Mouse (Mus musculus): Measurements from ENCODE around the gene Gemin8. TPM values are rescaled to one million over a fixed set of nuclear protein-coding genes. Genes with fewer than 3 reads are reported as not detected.

The Gemin8 gene
- total RNA-seq, 2 experiments from 2014 or later: 12.4 to 13.1 TPM

DNA sequence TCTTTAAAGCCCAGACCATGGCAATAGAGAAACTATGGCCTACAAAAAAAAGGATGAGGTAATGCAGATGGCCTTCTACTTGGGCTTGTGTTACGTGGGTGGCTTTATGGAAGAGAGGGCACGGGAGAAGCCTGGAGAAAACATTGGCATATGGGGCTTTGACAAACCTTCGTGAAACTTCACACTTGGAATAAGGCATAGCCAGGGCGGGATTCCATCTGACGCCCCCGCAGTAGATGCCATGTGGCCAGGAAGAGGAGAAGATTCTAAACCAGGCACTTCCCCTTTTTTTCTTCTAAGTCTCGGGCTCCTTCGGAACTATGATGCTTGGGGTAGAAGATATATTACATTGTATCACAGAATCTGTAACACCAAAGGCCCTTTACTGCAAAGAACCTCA, 46.5 kb downstream of the Gemin8 start:
- peak in 1 of 2 experiments; percentile 89 for DNase-seq (ENCODE audit: low spot score in 2 of 2)
- intact Hi-C loops (cut with DNase I): loop anchor here (5.0 kb wide), 2 partner anchors 44 to 121 kb away; partner anchors contain the start of gene Gemin8

DNA sequence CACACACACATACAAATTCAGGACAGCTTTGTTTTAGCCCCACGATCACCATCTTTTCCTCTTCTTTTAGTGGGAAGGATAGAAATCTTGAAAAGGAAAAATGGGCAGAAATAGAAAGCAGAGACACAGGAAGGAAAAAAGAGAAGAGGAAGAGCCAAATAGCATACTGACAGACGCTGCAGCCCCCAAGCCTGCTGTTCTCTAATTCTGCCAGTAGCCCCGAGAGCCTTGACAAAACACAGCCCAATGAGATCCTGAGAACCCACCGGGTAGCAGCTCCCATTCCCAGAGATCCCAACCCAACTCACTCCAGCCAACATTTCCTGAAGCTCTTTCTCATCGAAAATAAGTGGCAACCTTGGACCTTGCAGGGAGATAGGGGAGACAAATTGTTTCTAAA, 49.1 kb downstream of the Gemin8 start:
- DNase-seq (ENCODE audit: low spot score in 2 of 2): peak in 1 of 2 experiments; percentile 69
- intact Hi-C loops (cut with DNase I): loop anchor here (2.0 to 5.0 kb wide), 3 partner anchors 47 to 137 kb away; partner anchors contain the start of gene Gemin8

DNA sequence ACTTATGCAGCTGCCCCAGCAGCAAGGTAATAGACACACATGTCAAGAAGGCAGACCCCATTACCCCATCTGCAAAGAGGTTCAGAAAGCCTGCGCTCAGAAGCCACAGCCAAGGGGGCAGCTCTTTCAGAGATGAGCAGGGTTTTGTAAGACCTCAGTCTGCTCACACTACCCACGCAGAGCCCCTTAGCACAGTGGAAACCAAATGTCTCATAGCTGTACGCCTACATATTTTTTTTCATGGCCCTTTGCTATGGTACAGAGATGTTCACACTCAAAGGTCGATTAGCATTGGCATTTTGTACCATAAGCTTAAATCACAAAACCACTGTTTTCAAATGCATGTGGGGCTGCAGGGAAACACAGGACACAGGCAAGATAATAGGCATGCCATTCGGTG, 56.6 kb downstream of the Gemin8 start:
- DNase-seq (ENCODE audit: low spot score in 2 of 2): no peak
- intact Hi-C loops (cut with DNase I): no loop called here

DNA sequence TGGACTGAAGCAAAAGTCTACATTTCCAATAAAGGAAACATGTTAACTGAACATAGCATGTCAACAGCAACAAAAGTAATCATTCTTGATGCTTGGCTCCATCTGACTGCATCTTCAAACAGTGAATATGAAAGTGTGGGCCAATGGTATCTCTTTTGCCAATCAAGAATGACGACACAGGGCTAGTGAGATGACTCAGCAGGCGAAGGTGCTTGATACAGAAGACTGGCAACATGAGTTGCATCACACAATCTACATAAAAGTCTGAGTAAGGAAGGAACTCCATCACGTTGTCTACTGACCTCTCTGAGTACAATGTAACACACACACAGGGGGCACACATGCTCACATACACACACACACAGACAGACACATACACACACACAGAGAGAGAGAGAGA, 59.5 kb downstream of the Gemin8 start:
- intact Hi-C loops (cut with DNase I): no loop called here
- DNase-seq (ENCODE audit: low spot score in 2 of 2): no peak

DNA sequence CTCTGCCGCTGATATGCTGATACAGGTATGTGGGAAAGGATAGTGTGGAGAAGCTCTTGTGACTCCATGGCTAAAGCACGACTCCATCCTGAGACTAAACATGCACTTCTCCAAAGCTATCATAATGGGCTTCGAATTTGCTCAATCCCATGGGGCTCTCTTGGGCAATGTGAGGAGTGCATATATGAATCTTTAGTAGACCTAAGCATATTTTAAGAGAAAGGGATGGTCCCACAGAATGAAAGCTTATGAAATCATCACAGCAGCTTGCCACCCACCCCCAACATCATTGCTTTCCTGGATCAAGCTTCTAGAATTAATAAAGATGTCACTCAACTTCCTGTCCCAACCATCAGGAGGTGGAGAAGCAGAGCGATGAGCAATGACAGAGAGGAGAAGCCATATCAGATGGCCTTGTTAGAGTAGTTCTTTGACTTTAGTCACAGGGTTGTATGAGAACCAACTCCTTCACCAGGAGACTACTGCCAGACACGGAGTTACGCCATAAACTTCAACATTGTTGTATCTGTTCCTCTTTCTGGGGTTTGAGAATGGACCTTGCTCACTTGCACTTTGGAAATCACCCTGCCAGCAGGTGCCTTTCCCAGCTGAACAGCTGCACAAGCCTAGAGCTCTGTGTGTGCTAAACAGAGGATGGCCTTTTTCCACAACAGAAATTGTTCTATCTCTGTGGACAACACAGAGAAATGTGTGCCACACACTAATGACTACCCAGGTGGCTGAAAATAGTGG, 60.4 kb downstream of the Gemin8 start:
- no peak for DNase-seq (ENCODE audit: low spot score in 2 of 2)
- intact Hi-C loops (cut with DNase I): no loop called here

- intact Hi-C loops (cut with DNase I): loop anchor here (5.0 kb wide), 2 partner anchors 59 to 106 kb away; no protein-coding TSS in a partner anchor
- DNase-seq (ENCODE audit: low spot score in 2 of 2): no peak
Measured at GRCm38 (mm10) chrX:166236131-166236530, 65.9 kb downstream of the Gemin8 start.

DNA sequence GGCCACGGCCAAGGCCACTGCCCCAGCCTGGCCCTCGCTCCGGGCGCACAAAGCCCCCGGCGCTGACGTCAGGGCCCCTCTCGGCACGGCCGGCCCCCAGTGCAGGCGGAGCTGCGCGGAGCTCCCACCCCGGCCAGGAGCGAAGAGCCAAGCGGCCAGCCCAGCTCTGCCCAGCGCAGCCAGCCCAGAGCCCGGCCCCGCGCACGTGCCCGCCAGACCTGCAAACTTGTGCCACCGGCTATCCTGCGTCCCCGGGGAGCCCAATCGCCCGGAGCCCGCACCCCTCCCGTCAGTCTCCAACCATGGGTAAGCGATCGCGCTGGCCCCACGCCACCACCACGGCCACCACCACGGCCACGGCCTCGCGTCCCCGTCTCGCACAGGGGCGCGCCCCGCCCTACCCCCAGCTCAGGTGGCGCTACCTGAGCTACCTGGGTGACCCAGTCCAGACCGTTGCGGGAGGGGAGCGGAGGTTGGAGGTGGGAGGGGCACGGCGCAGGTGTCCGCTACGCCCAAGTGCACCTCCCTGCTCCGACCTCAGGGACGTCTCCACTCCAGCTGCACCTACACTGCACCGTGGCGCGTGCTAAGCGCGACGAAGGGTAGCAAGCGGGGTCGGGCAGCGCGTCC, 68.7 kb downstream of the Gemin8 start, which contains the start of gene Gpm6b:
Gene Gpm6b (plus strand): TSS at position 81 of the 630 bp plus-strand sequence.
- intact Hi-C loops (cut with DNase I): loop anchor here (5.0 kb wide), 2 partner anchors 62 to 103 kb away; no protein-coding TSS in a partner anchor
- peak; percentile 40 to 47 for DNase-seq (ENCODE audit: low spot score in 2 of 2)

DNA sequence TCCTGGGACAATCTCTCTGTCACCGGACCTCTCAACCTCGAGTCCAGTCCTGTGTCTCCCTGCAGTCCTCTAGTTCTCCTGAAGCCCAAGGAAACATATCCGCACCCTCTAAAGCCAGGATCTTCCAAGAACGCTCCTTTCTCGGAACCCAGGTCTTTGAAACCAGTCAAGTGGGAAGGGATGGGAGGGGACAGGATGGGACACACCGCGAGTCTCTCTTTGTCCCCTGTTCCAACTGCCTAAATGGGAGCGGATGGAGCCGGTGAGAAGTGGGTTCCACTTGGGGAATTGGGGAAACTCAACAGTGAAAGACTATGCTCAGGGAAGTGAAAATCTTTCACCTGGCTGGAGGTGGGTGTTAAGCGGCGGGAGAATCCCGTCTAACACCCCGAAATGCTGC, 69.3 kb downstream of the Gemin8 start:
- intact Hi-C loops (cut with DNase I): loop anchor here (5.0 kb wide), 2 partner anchors 62 to 103 kb away; no protein-coding TSS in a partner anchor
- DNase-seq (ENCODE audit: low spot score in 2 of 2): no peak

Other genes with a start within 250 kb of the Gemin8 start
- gene Gpm6b, start 68.5 kb downstream of the Gemin8 start, total RNA-seq (2021): 100 to 1,000 TPM; 729 to 756 TPM